Mouse (Mus musculus) megakaryocyte-erythroid progenitor cell, adult 5-6 weeks (primary cell): ENCODE results near the gene Pcsk5. TPM values are rescaled to one million over a fixed set of nuclear protein-coding genes. Genes with fewer than 3 reads are reported as not detected.

ENCODE experiments used
- ATAC-seq: replicated peaks from 2 replicates; pipeline ENCODE4 v1.8.0; 2016; ENCODE audit warnings: mild to moderate bottlenecking, inconsistent platforms; ENCODE audit not compliant: severe bottlenecking, poor library complexity, low FRiP score, low TSS enrichment
- total RNA-seq, 2 experiments: library from RNA; stranded (forward) in 1 of 2; stranded (reverse) in 1 of 2; fragments of 200-1000, 215-1000 nt in 1 of 2; fragments of >200 nt in 1 of 2; fragmentation: Nextera tagmentation in 1 of 2; gene quantifications; 2 replicates each; pipeline ENCODE4 v1.2.3; 2014 to 2017

Pcsk5 gene
- total RNA-seq (2014; fragmentation: Nextera tagmentation) (not detected in 2 replicates), total RNA-seq (2017) (not detected in 2 replicates)

GRCm38 (mm10) chr19:17837471-17837859 is at the start of gene Pcsk5:
TSS of gene Pcsk5 (minus strand) at chr19:17837632.
- ATAC-seq: no peak

DNA sequence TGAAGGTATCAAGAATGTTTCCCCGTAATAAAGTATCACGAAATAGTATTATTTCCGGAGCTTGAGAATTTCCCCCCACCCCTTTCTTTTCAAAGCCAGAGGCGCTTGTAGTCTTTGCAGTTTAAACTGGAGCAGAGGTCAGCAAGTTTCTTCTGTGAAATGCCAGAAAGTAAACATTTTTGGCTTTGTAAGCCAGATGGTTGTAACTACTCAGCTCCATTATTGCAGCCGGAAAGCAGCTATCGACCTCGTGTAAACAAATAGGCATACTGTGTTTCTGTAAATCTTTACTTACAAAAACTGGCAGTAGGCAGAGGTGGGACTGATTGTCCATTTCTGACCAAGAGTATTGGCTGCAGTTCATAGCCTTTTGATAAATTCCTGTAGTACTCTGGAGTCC is 38.4 kb upstream of the Pcsk5 start:
- ATAC-seq: no peak

GRCm38 (mm10) chr19:17874388-17874787 is 37.0 kb upstream of the Pcsk5 start:
- no peak for ATAC-seq

DNA sequence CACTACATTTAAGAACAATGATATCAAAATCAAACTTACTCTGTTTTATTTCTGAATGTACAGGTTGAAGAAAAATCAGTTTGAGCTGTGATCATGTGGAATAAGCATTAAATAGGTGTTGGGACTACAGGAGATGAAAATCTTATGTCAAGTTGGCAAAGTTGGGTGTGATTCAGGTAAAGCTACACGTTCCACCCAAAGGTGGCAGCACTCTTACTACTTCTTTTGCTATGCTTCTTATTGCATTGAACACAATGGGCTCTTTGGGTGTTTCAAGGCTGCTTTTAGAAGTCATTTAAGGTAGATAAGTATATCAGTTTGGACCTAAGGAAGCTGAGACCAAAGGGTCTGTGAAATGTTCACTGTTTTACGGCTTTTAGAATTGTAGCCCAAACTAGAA is 36.3 kb upstream of the Pcsk5 start:
- ATAC-seq: no peak

GRCm38 (mm10) chr19:17866317-17866891 is 29.0 kb upstream of the Pcsk5 start:
- ATAC-seq: no peak

- no peak for ATAC-seq
Measured at GRCm38 (mm10) chr19:17860351-17861014, 23.1 kb upstream of the Pcsk5 start.

DNA sequence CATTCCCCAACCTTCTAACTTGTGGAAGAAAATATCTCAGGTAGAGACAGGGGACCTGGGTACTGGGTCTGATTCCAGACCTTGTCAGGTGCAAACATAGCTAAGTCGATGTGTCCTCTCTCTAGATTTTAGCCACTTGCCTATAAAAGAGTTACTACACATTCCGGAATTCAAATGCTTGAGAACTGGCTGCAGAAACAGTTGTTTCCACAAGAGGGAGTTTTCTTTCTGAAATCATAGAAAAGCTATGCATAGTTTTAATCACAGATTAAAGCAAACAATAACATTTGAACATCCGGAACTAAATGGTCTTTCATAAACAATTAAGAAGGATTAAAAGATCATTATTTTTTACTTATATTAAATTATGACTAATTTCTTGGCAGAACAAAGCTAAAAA is 19.3 kb upstream of the Pcsk5 start:
- no peak for ATAC-seq

DNA sequence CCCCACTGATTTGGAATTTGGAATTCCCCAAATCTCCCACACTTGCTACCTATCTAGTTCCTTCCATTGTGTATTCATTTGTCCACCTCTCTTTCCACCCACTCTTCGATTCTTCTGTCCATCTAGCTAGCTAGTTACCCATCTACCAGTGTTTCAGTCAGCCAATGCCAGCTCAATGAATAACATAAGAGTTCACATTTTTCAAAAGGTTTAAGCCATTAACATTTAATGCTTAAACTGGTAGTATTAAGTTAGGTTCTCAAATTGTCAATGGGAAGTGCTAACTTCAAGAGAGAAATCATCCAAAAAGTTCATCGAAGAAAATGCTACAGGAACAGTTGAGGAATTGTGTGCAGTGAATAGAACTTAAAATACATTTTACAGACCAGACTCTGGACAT is 11.0 kb upstream of the Pcsk5 start:
- ATAC-seq: no peak

DNA sequence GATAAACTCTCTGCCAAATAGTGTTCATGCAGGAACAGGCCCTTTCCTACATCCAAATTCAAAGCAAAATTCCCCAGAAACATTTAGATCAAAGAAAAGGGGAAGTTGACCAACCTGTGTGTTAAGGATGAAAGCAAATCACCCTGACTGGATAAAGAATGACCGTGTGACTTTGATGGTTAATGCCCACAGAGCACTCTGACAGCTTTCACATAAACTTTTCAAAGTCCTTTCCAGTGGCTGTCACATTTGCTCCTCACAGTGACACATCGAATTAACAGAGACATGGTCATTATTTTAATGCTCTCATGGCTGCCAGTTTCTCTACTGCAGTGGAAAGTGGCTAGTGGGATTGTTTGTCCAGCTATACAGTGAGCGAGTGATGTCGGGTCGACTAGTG is 8.5 kb upstream of the Pcsk5 start:
- no peak for ATAC-seq

DNA sequence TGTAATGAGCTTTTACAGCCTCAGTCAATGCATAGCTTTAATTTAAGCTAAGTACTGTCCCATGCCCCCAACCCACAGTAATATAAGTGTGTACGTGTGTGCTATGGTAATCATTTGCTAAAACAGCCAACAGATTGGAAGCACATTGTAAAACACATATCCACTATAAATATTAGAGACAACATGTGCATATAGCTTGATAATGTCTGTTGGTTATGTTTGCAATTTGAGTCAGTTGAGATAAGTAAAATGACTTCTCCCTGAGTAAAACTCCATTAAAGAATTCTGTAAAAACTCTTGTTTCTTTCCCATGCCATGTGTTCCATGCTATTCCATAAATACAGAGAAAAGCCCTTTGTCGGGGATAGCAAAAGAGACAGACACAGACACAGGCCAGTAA is 4.2 kb upstream of the Pcsk5 start:
- ATAC-seq: no peak

- ATAC-seq: no peak
Measured at GRCm38 (mm10) chr19:17839856-17840255, 2.4 kb upstream of the Pcsk5 start.

DNA sequence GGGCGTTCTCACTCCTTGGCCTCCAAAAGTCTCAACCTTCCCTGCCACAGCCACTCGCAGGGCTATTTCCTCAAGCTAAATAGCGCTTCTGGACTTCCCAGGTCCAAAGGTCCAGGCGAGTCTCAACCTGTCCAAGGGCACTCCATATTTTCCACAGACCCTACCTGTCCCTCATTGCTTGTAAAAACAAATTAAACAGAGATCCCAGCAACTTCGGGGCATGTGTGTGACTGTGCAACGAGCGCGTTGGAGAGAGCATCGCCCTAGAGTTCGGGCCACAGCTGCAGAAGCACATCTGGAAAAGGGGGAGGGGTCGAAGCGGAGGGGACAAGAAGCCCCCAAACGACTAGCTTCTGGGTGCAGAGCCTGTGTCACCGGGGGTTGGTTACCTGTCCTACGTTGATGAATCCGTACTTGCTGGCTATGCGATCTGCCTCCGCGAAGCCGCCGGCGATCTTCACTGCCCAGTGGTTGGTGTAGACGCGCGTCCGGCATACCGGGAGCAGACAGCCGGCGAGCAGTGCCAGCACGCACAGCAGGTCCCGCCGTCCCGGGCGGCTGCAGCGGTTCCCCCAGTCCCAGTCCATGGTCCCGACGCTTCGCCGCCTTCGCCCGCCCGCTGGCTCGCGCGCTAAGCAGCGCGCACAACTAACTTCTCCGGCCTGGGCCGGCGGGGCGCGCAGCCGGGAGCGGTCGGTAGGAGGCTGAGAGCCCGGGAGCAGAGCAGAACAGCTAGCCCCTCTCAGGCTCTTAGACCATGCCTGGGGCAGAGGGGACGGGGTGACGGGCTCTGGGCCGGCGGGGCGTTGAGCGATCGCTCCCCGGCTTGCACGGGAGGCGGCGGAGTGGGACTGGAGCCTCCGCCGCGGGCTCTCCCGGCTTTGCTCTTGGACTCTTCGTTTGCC is 614 bp downstream of the Pcsk5 start:
- no peak for ATAC-seq

DNA sequence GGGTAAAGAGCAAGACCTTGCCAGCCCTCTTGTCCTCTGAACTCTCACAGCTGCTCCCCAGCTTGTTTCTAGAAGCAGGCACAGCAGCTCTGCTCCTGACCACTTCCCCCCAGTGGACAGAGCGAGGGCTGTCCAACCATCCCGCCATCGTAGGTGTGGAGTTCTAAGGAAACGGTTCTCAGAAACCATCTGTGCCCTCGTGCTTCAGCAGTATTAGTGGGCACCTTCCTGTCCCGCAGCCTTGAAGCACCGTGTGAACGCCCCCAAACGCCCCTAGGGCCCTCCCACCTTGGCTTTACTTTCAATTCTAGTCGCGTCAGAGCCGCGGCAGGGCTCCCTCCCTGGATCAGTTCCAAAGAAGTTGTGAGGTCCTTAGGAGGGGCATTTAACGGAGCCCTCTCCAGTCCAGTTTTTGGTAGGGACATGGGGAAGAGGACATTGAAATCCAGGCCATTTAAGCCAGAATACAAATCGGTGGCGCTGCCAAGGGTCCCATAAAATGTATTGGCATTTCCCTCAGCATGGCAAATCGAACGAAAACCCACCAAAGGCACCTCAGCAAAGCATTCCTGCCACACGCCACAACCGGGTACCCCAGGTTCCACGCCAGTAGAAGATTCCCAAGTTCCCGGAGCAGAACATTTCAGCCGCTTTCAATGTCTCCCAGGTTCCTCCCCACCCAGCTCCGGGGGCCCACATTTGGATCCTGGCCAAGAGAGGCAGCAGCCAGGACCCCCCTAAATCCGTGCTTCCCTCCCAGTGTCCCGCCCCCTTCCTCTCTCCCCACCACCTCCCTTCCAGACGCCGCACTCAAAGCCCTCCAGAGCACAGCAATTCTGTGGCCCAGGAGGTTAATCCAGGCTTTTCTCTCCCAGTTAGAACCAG is 1.5 kb downstream of the Pcsk5 start:
- ATAC-seq: no peak

GRCm38 (mm10) chr19:17834894-17835293 is 2.5 kb downstream of the Pcsk5 start:
- ATAC-seq: no peak

GRCm38 (mm10) chr19:17831376-17831775 is 6.1 kb downstream of the Pcsk5 start:
- no peak for ATAC-seq

DNA sequence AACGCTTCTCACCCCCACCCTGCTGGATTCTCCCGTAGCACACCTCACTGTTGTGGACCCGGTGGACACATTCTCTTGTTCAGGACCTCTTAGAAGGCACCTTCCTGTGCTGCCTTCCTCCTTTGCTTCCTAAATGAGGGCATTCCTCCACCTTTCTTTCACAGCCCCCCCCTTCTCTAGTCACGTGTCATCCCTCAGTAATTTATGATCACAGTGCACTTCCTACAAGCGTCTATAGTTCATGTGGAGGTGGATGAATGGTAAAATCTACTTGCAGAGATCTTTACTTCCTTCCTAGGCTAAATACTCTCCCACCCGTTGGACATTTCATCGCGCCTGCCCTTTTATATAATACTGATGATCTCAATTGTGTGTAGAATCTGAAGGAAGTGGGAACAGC is 9.0 kb downstream of the Pcsk5 start:
- no peak for ATAC-seq

- ATAC-seq: no peak
Measured at GRCm38 (mm10) chr19:17826694-17827093, 10.7 kb downstream of the Pcsk5 start.

- no peak for ATAC-seq
Measured at GRCm38 (mm10) chr19:17820046-17820445, 17.4 kb downstream of the Pcsk5 start.

DNA sequence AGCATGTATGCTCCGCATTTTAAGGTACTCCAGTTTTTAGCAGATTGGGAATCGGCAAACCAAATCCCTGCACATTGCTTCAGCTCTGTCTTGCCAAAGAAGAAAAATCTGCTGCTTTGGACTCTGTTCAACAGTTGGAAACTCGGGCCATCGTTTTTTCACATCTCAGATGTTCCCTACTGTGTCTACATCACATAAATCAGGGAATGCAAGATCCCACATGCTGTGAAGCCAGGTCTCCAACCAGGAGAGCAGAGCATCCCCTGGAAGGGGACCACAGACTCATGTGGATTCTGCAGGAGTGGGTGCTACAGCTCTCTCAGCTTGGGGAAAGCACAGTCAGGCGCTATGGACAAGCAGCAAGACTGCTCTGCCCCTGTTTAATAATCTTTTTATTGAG is 18.4 kb downstream of the Pcsk5 start:
- ATAC-seq: no peak

GRCm38 (mm10) chr19:17815062-17815461 is 22.4 kb downstream of the Pcsk5 start:
- ATAC-seq: no peak
